Mouse (Mus musculus) embryonic facial prominence, embryonic 11.5 days (tissue): ENCODE measurements around the gene Snx10. TPM values are rescaled to one million over a fixed set of nuclear protein-coding genes. Genes with fewer than 3 reads are reported as not detected.

ENCODE experiments used
- ATAC-seq: fragments of 200-750 bp; cut with Nextera tagmentation; replicated peaks from 2 replicates; pipeline ENCODE4 v1.8.0; 2017; ENCODE audit warnings: low read depth; ENCODE audit not compliant: insufficient number of reproducible peaks, low FRiP score, low TSS enrichment
- DNase-seq: peaks from one replicate; pipeline ENCODE4 v3.0.0-alpha.2; 2015; ENCODE audit warnings: low spot score
- H3K27ac ChIP-seq: fragments of 300-500 bp; sonication (generic); replicated peaks from 2 replicates; pipeline ENCODE4 v1.5.1; 2014; ENCODE audit warnings: mild to moderate bottlenecking, low read depth, low read length, control low read depth
- H3K27me3 ChIP-seq: fragments of 300-500 bp; sonication (generic); 2 replicates; pipeline ENCODE4 v1.6.1; 2014; ENCODE audit warnings: mild to moderate bottlenecking, low read length, moderate library complexity, mixed read lengths; ENCODE audit not compliant: control insufficient read depth, insufficient read depth
- H3K36me3 ChIP-seq: fragments of 300-500 bp; sonication (generic); replicated peaks from 2 replicates; pipeline ENCODE4 v1.6.1; 2014; ENCODE audit warnings: low read depth, mild to moderate bottlenecking, low read length, moderate library complexity, mixed read lengths; ENCODE audit not compliant: control insufficient read depth, insufficient read depth
- H3K4me1 ChIP-seq: fragments of 300-500 bp; sonication (generic); 2 replicates; pipeline ENCODE4 v1.6.1; 2014; ENCODE audit warnings: low read length, mixed read lengths; ENCODE audit not compliant: control insufficient read depth, insufficient read depth
- H3K4me2 ChIP-seq: fragments of 300-500 bp; sonication (generic); 2 replicates; pipeline ENCODE4 v1.6.1; 2014; ENCODE audit warnings: low read depth, mild to moderate bottlenecking, control low read depth, low read length, moderate library complexity
- H3K4me3 ChIP-seq: fragments of 300-500 bp; sonication (generic); 2 replicates; pipeline ENCODE4 v1.5.1; 2014; ENCODE audit warnings: low read depth, low read length, control low read depth
- H3K9ac ChIP-seq: fragments of 300-500 bp; sonication (generic); replicated peaks from 2 replicates; pipeline ENCODE4 v1.6.1; 2014; ENCODE audit warnings: mild to moderate bottlenecking, control low read depth, low read length
- H3K9me3 ChIP-seq: fragments of 300-500 bp; sonication (generic); replicated peaks from 2 replicates; pipeline ENCODE4 v1.6.1; 2016; ENCODE audit warnings: mild to moderate bottlenecking, low read length, inconsistent platforms, mixed read lengths; ENCODE audit not compliant: control insufficient read depth
- WGBS: fragments of 180-500 bp; shearing (Covaris S2); extraction: QIAGEN DNeasy Blood & Tissue Kit; methylation state at CpG from one replicate; pipeline ENCODE4 v1.1.7; 2014; 5-methylcytosine and 5-hydroxymethylcytosine counted together
- polyA plus RNA-seq: library from polyadenylated mRNA; unstranded; fragments of >200 nt; fragmentation: Nextera tagmentation; extraction: Ambion mirVana; gene quantifications from 2 replicates; pipeline ENCODE4 v1.2.1, GENCODE M21; 2014

Snx10 gene
- polyA plus RNA-seq, 1 experiment from 2014 or later = 26.5 TPM

DNA sequence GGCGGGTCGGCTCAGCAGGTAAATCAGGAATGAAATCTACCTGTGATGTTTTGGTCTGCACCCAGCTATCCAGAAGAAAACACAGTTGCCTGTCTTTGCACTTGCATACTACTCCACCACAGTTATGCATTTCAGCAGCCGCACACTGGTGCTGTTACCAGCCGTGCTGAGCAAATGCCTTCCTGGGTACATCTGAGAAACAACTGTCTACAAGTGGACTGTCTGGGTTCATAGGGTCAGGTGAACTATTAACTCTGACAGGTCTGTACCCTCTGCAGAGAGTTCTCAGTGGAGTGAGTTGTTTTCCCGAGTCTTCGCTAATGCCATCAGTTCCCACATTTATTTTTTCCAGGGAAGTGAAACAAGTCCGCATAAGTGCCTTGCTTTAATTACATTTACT is 17.7 kb downstream of the Snx10 start:
- 77% methylated on average over 7 of the region's 7 CpGs for WGBS
- ATAC-seq (no peak), DNase-seq (no peak)
- no peaks in the 10 kb centered on the region for H3K4me1 ChIP-seq
- no peak overlapping the region for H3K27ac ChIP-seq
- no peaks in the 10 kb centered on the region for H3K36me3 ChIP-seq
- H3K9ac ChIP-seq = no peak overlapping the region
- H3K27me3 ChIP-seq = no peaks in the 10 kb centered on the region
- no peak overlapping the region for H3K4me2 ChIP-seq
- no peak overlapping the region for H3K4me3 ChIP-seq
- no peaks in the 10 kb centered on the region for H3K9me3 ChIP-seq

DNA sequence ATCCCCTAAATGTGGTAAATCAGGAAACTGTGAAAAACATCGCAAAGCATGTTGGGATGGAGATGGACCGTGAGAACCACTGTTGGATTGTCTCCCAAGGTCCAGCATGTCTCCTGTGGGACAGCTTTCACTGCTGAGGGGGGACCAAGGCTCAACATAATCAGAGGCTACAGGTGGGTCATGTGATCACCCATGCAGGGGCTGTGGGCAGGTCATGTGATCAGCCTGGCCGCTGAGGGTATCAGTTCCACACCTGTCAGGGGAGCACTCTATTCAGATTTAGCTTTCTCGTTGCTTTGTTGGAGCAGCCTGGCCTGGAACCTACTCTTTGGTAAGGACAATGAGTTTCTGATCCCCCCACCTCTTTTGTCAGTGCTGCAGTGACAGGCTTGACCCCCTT is 18.4 kb downstream of the Snx10 start:
- Histone ChIP-seq H3K4me2 (no peak overlapping the region), H3K4me3 (no peak overlapping the region)
- whole genome bisulfite sequencing = 84% methylated on average over 4 of the region's 4 CpGs

DNA sequence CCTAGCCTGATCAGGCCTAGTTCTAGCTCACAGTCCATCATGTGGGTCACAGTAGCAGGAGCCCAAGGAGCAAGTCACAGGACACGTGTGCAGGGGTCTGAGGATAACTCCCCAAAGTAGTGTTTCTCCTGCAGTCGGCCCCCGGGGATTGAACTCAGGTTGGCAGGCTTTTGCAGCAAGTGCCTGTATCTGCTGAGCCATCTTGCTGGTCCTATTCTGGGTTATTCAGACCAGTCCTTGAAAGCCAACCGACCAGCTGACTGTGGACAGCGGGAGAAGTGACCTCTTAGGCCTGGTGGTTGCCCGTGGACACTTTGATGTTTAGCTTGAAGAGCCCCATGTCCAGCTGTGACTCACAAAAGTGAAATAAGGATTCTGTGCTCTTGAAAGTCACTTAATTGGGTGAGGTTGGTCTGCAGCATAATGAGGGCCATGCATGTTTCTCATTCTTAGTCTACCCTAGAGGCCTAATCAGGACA is 20.0 kb downstream of the Snx10 start:
- Histone ChIP-seq H3K9me3 (no peaks in the 10 kb centered on the region), H3K27ac (no peak overlapping the region), H3K4me2 (no peak overlapping the region), H3K4me1 (no peaks in the 10 kb centered on the region), H3K27me3 (no peaks in the 10 kb centered on the region), H3K36me3 (no peaks in the 10 kb centered on the region), H3K4me3 (no peak overlapping the region), H3K9ac (no peak overlapping the region)
- 64% methylated on average over 6 of the region's 6 CpGs for WGBS
- ATAC-seq (no peak), DNase-seq (no peak)

More for the DNA sequence above, 18.4 kb downstream of the Snx10 start:
- Histone ChIP-seq H3K27ac (no peak overlapping the region), H3K9ac (no peak overlapping the region), H3K9me3 (no peaks in the 10 kb centered on the region), H3K4me1 (no peaks in the 10 kb centered on the region), H3K27me3 (no peaks in the 10 kb centered on the region), H3K36me3 (no peaks in the 10 kb centered on the region)
- ATAC-seq = no peak
- no peak for DNase-seq

DNA sequence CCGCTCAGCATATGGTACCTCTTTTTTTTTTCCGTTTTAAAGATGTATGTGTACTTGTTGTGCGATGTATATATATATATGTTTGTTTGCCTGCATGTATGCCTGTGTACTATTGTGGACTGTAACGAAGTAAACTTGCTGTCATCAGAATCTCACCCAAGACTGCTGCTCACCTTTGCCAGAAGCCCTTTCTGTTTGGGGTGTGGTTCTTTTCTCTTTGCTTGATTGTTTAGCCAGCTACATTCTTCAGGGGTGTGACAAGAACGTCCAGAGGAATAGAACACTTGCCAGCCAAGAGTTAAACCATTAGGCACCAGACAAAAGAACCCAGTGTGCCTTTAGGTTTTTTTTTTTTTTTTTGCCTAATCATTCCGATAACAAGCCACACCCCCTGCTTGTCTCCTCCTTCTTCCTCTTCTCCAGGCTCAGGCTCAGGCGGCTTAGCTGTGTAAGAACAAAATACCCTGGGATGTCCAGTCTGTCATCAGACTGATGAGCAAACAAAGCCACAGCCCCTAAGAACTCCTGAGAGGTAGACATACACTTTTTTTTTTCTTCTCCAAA is 20.5 kb downstream of the Snx10 start:
- 32% methylated on average over 7 of the region's 7 CpGs for WGBS
- no peak overlapping the region for H3K27ac ChIP-seq
- H3K27me3 ChIP-seq = no peaks in the 10 kb centered on the region
- ATAC-seq (no peak), DNase-seq (peak; percentile 58)
- H3K4me3 ChIP-seq = no peak overlapping the region
- no peaks in the 10 kb centered on the region for H3K9me3 ChIP-seq
- H3K4me1 ChIP-seq = no peaks in the 10 kb centered on the region
- H3K36me3 ChIP-seq = no peaks in the 10 kb centered on the region
- no peak overlapping the region for H3K4me2 ChIP-seq
- no peak overlapping the region for H3K9ac ChIP-seq

DNA sequence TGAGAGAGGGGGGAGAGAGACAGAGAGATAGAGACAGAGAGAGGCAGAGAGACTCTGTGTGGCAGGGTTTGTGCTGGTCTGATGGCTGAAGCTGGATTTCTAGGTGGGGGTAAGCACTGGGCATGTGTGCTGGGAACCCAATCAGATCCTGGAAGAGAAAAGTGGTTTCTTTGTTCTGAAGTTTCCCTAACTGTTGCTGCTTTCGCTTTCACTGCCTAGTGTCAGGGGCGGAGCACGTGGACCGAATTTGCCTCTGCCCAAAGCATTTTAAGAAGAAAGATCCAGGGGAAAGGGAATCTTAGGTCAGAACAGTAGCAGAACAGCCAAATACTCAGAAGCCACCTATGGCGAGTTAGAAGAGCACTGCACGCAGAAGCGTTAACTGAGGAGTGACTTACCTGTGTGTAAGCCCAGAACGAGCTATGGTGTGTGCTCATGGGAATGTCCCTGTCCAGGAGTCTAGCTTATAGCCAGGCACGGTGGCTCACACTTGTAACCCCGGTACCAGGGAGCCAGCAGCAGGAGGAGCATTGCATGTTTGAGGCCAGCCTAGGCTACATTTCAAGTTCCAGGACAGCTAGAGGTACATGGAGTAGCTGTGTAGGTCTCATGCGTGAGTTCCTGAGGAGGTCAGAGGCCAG is 21.6 kb downstream of the Snx10 start:
- H3K27me3 ChIP-seq = no peaks in the 10 kb centered on the region
- 0 out of 2 replicates have a peak overlapping the region, but pooled peaks have one; percentile 10 for H3K4me2 ChIP-seq
- no peak for ATAC-seq
- H3K9ac ChIP-seq = no peak overlapping the region
- H3K4me1 ChIP-seq = no peaks in the 10 kb centered on the region
- 66% methylated on average over 11 of the region's 11 CpGs for WGBS
- H3K9me3 ChIP-seq = no peaks in the 10 kb centered on the region
- H3K4me3 ChIP-seq = no peak overlapping the region
- no peak overlapping the region for H3K27ac ChIP-seq
- no peak for DNase-seq
- H3K36me3 ChIP-seq = no peaks in the 10 kb centered on the region

DNA sequence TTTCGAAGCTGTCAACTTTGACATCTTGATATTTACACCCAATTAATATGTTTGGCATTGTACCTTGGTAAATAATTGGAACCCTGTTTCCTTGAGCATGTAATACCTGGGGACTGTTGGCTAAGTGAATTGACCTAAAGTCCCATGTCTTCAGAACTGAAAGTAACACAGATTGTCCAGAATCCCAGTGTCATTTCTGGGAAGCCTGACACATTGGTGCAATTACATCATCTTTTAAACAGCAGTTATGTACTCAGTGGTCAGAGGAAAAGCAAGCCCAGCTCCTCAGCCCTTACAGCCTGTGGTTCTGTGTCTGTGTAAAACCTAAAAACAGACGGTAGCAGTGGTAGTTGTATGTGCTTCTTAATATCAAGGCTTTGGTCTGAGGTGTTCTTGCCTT is 22.4 kb downstream of the Snx10 start:
- Histone ChIP-seq H3K27ac (no peak overlapping the region), H3K36me3 (no peaks in the 10 kb centered on the region), H3K27me3 (no peaks in the 10 kb centered on the region), H3K4me2 (no peak overlapping the region), H3K4me1 (no peaks in the 10 kb centered on the region), H3K4me3 (no peak overlapping the region), H3K9ac (no peak overlapping the region), H3K9me3 (no peaks in the 10 kb centered on the region)
- no peak for ATAC-seq
- no peak for DNase-seq
- WGBS = 81% methylated on average over 2 of the region's 2 CpGs

DNA sequence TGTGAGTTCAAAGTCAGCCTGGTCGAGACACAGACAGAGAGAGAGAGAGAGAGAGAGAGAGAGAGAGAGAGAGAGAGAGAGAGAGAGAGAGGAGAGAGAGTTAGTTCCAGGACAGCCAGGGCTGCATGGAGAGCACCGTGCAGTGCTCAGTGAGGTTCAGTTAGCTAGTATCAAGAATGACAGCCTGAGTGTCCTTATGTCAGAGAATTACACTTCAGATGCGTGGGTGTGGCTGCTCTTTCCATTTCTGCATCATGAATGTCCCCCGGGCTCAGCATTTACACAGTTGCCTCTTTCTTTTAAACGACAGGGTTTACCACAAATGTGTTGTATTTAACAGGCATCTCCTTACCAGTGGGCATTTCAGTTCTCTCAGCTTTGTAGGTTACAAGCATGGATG is 25.1 kb downstream of the Snx10 start:
- Histone ChIP-seq H3K4me3 (no peak overlapping the region), H3K9ac (no peak overlapping the region), H3K27me3 (no peaks in the 10 kb centered on the region), H3K4me1 (no peaks in the 10 kb centered on the region), H3K27ac (no peak overlapping the region), H3K9me3 (no peaks in the 10 kb centered on the region), H3K36me3 (no peaks in the 10 kb centered on the region), H3K4me2 (no peak overlapping the region)
- DNase-seq (no peak), ATAC-seq (no peak)
- WGBS = 74% methylated on average over 5 of the region's 5 CpGs

DNA sequence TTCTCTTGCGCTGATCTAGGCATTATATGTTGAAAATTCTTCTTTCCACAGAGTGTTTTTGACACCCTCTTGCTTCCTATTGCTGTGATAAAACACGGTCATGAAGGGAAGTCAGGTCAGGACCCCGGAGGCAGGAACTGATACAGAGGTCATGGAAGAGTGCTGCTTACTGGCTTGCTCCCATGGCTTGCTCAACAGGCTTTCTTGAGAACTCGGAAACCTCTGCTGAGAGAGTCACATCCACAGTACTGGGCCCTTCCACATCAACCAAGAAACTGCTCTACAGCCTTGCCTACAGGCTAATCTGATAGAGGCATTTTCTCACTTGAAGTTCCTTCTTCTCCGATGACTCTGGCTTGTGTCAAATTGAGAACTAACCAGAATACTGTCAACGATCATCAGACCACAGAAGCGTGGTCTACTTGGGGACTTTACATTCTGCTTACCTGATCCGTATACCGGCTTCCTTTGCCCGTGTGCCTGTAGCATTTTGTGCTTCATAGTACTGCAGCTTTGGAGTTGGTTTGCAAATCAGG is 27.6 kb downstream of the Snx10 start:
- no peak overlapping the region for H3K4me2 ChIP-seq
- no peak overlapping the region for H3K27ac ChIP-seq
- no peak overlapping the region for H3K9ac ChIP-seq
- H3K4me1 ChIP-seq = no peaks in the 10 kb centered on the region
- no peaks in the 10 kb centered on the region for H3K36me3 ChIP-seq
- H3K4me3 ChIP-seq = no peak overlapping the region
- H3K9me3 ChIP-seq = no peaks in the 10 kb centered on the region
- WGBS = 91% methylated on average over 10 of the region's 10 CpGs
- no peaks in the 10 kb centered on the region for H3K27me3 ChIP-seq
- ATAC-seq (no peak), DNase-seq (no peak)
